Mouse (Mus musculus) limb, embryonic 11.5 days (tissue): Measurements from ENCODE around the gene Bsdc1. TPM values are rescaled to one million over a fixed set of nuclear protein-coding genes. Genes with fewer than 3 reads are reported as not detected.

Experiments used
- ATAC-seq: fragments of 200-750 bp; cut with Nextera tagmentation; 2 replicates; pipeline ENCODE4 v1.8.0; 2017; ENCODE audit warnings: low read depth; ENCODE audit not compliant: insufficient number of reproducible peaks, low FRiP score, low TSS enrichment
- DNase-seq: peaks from one replicate; pipeline ENCODE4 v3.0.0-alpha.2; 2015; ENCODE audit warnings: low spot score
- H3K27ac ChIP-seq: fragments of 300-500 bp; sonication (generic); replicated peaks from 2 replicates; pipeline ENCODE4 v1.5.1; 2014; ENCODE audit warnings: low read depth, mild to moderate bottlenecking, low read length
- H3K27me3 ChIP-seq: fragments of 300-500 bp; sonication (generic); 2 replicates; pipeline ENCODE4 v1.6.1; 2014; ENCODE audit warnings: mild to moderate bottlenecking, low read length, mixed read lengths; ENCODE audit not compliant: control insufficient read depth, insufficient read depth
- H3K36me3 ChIP-seq: fragments of 300-500 bp; sonication (generic); 2 replicates; pipeline ENCODE4 v1.6.1; 2014; ENCODE audit warnings: mild to moderate bottlenecking, low read length, moderate library complexity, mixed read lengths; ENCODE audit not compliant: control insufficient read depth, insufficient read depth
- H3K4me1 ChIP-seq: fragments of 300-500 bp; sonication (generic); 2 replicates; pipeline ENCODE4 v1.6.1; 2014; ENCODE audit warnings: low read length, mixed read lengths; ENCODE audit not compliant: control insufficient read depth, insufficient read depth
- H3K4me2 ChIP-seq: fragments of 300-500 bp; sonication (generic); 2 replicates; pipeline ENCODE4 v1.6.1; 2014; ENCODE audit warnings: low read depth, mild to moderate bottlenecking, moderate library complexity; ENCODE audit not compliant: severe bottlenecking
- H3K4me3 ChIP-seq: fragments of 300-500 bp; sonication (generic); 2 replicates; pipeline ENCODE4 v1.5.1; 2014; ENCODE audit warnings: low read depth, low read length
- H3K9ac ChIP-seq: fragments of 300-500 bp; sonication (generic); 2 replicates; pipeline ENCODE4 v1.6.1; 2014; ENCODE audit warnings: mild to moderate bottlenecking, low read length
- H3K9me3 ChIP-seq: fragments of 300-500 bp; sonication (generic); 2 replicates; pipeline ENCODE4 v1.6.1; 2016; ENCODE audit warnings: low read length; ENCODE audit not compliant: control insufficient read depth
- WGBS: fragments of 180-500 bp; shearing (Covaris S2); extraction: QIAGEN DNeasy Blood & Tissue Kit; methylation state at CpG from one replicate; pipeline ENCODE4 v1.1.7; 2014; 5-methylcytosine and 5-hydroxymethylcytosine counted together
- polyA plus RNA-seq: library from polyadenylated mRNA; unstranded; fragments of >200 nt; fragmentation: Nextera tagmentation; extraction: Ambion mirVana; gene quantifications from 2 replicates; pipeline ENCODE4 v1.2.1, GENCODE M21; 2014

Gene Bsdc1
- polyA plus RNA-seq, 1 experiment from 2014 or later = 23.8 TPM

- Histone ChIP-seq H3K36me3 (peaks cover 11% of the 10 kb centered on the region; the same call in 1 of the 2 replicates), H3K9ac (no peak overlapping the region), H3K9me3 (no peaks in the 10 kb centered on the region), H3K27me3 (no peaks in the 10 kb centered on the region), H3K27ac (no peak overlapping the region), H3K4me1 (peaks cover 3% of the 10 kb centered on the region; the same call in 1 of the 2 replicates), H3K4me2 (no peak overlapping the region), H3K4me3 (no peak overlapping the region)
- ATAC-seq (no peak), DNase-seq (no peak)
- 88% methylated on average over 24 of the region's 24 CpGs for WGBS
Measured at GRCm38 (mm10) chr4:129463097-129464059, 2.0 kb downstream of the Bsdc1 start.

DNA sequence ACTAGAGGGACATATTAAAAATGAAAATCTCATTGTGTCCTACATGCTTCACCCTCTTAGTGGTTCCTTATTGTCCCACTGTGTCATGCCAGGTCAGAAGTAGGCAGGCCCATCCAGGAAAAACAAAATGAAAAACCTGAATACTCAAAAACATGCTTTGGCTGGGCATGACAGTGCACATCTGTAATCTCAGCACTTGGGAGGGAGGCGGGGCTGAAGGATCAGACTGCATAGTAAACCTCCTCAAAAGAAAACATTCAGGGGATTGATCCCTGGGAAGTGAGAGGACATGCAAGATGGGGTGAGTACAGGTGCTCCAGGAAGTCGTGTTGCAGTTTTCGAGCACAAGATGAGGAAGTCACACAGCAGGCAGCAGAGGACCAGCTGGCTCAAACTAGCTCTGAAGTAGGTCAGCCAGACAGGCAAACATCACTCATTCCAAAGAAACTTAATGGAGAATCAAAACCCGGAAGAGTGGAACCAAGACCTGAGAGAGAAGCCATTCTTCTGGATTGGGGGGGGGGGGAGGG is 3.0 kb downstream of the Bsdc1 start:
- no peak for DNase-seq
- H3K27ac ChIP-seq = no peak overlapping the region
- H3K9me3 ChIP-seq = no peaks in the 10 kb centered on the region
- no peak for ATAC-seq
- H3K4me1 ChIP-seq = peaks cover 3% of the 10 kb centered on the region; the same call in 1 of the 2 replicates
- H3K9ac ChIP-seq = no peak overlapping the region
- H3K4me3 ChIP-seq = no peak overlapping the region
- peaks cover 13% of the 10 kb centered on the region; the same call in 1 of the 2 replicates for H3K36me3 ChIP-seq
- 89% methylated on average over 4 of the region's 4 CpGs for WGBS
- H3K4me2 ChIP-seq = no peak overlapping the region
- H3K27me3 ChIP-seq = no peaks in the 10 kb centered on the region

DNA sequence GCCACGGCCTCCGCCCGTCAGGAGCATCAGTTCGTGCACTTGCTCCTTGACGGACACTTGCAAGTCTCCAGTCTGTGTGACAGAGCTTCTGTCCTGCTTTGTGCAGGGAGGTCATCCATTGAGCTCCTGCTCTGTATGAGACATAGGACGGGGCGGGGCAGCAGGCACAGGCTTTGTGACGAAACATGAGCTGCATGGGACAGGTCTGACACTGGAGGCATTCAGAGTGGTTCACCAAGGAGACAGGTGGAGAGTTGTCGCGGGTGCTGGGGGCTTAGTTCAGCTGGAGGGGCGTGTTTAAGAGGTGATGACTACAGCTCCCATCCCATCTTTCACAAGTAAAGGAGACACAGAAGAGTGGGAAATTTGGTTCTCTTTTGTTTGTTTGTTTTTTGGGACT is 14.7 kb downstream of the Bsdc1 start:
- Histone ChIP-seq H3K4me2 (no peak overlapping the region), H3K27me3 (no peaks in the 10 kb centered on the region), H3K4me3 (no peak overlapping the region), H3K4me1 (no peaks in the 10 kb centered on the region), H3K27ac (no peak overlapping the region), H3K9me3 (no peaks in the 10 kb centered on the region), H3K9ac (no peak overlapping the region), H3K36me3 (peaks cover 26% of the 10 kb centered on the region)
- ATAC-seq (no peak), DNase-seq (no peak)
- WGBS = 92% methylated on average over 11 of the region's 11 CpGs

DNA sequence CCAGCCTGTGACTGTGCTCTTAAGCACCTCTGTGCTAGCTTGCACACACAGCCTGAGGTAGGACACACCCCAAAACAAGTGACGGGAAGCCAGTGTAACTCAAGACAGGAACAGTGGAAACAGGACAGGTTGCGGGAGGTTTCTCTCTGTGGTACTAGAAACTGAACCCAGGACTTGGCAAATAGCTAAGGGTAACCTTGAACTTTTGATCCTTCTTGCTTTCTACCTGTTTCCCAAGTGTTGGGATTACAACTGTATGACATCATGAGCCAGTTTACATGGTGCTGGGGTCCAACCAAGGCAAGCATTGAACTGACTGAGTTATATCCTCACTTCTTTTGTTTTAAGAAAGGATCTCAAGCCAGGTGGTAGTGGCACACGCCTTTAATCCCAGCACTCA is 18.5 kb downstream of the Bsdc1 start:
- no peak overlapping the region for H3K9ac ChIP-seq
- no peak overlapping the region for H3K27ac ChIP-seq
- WGBS = 89% methylated on average over 3 of the region's 3 CpGs
- DNase-seq (no peak), ATAC-seq (no peak)
- no peaks in the 10 kb centered on the region for H3K9me3 ChIP-seq
- peaks cover 13% of the 10 kb centered on the region for H3K36me3 ChIP-seq
- H3K4me3 ChIP-seq = no peak overlapping the region
- no peaks in the 10 kb centered on the region for H3K4me1 ChIP-seq
- no peaks in the 10 kb centered on the region for H3K27me3 ChIP-seq
- H3K4me2 ChIP-seq = no peak overlapping the region

DNA sequence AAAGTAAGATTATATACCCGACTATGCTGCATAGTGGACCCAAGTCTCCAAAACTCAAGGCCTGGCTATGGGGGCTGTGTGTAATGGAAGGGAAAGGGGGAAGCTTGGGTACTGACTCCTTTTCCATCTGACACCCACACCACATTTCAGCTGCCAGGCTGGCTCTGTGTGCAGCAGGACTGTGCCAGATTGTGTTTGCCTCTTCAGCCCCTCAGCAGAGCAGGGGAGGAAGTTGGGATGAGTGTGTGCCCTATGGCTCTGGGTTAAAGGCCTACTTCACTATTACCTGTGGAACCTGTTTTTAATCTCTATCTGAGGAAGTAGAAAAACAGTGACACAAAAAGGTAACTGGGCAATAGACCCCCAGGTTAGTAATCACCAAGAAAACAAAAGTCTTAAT is 19.7 kb downstream of the Bsdc1 start:
- H3K9me3 ChIP-seq = no peaks in the 10 kb centered on the region
- H3K9ac ChIP-seq = no peak overlapping the region
- H3K27ac ChIP-seq = no peak overlapping the region
- peaks cover 12% of the 10 kb centered on the region for H3K36me3 ChIP-seq
- no peaks in the 10 kb centered on the region for H3K4me1 ChIP-seq
- 92% methylated on average over 1 of the region's 1 CpGs for WGBS
- H3K27me3 ChIP-seq = no peaks in the 10 kb centered on the region
- no peak overlapping the region for H3K4me3 ChIP-seq
- no peak for DNase-seq
- H3K4me2 ChIP-seq = no peak overlapping the region
- ATAC-seq = no peak

- Histone ChIP-seq H3K9me3 (no peaks in the 10 kb centered on the region), H3K4me1 (peaks cover 10% of the 10 kb centered on the region), H3K27me3 (peaks cover 19% of the 10 kb centered on the region), H3K36me3 (peaks cover 5% of the 10 kb centered on the region; the same call in 1 of the 2 replicates), H3K27ac (no peak within 1 kb of the TSS), H3K4me3 (peak within 1 kb of the TSS; percentile 28), H3K9ac (peak within 1 kb of the TSS; percentile 23; the same call in 1 of the 2 replicates), H3K4me2 (peak within 1 kb of the TSS; percentile 57)
- ATAC-seq = 0 out of 2 replicates have a peak, but pooled peaks have one; percentile 48
- 3% methylated on average over 68 of the region's 70 CpGs for WGBS
- DNase-seq = peak; percentile 56
Measured at GRCm38 (mm10) chr4:129490972-129491880, 29.8 kb downstream of the Bsdc1 start, which contains the start of the genes Tssk3 and Fam229a. Gene Tssk3, minus strand, starts transcription at chr4:129491022. Gene Fam229a, plus strand, starts transcription at chr4:129491190.

DNA sequence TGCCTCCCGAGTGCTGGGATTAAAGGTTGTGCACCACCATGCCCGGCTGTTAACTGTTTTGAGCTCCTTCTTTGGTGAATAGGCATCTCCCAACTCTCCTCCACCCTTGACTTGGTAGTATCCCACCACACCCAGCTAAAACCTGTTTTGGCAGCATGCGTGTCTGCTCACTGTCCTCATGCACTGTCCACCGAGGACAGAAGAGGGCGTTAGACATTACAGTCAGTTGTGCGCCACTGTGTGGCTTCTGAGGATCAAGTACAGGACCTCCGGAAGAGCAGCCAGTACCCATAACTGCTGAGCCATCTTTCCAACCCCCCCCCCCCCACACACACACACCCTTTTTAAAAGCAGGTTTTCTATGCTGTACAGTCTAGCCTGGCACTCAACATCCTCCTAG is 33.3 kb downstream of the Bsdc1 start:
- no peak for DNase-seq
- H3K27me3 ChIP-seq = peaks cover 19% of the 10 kb centered on the region
- H3K9me3 ChIP-seq = no peaks in the 10 kb centered on the region
- H3K9ac ChIP-seq = no peak overlapping the region
- H3K27ac ChIP-seq = no peak overlapping the region
- no peak overlapping the region for H3K4me2 ChIP-seq
- no peak overlapping the region for H3K4me3 ChIP-seq
- H3K36me3 ChIP-seq = no peaks in the 10 kb centered on the region
- 66% methylated on average over 6 of the region's 7 CpGs for WGBS
- peaks cover 14% of the 10 kb centered on the region for H3K4me1 ChIP-seq
- no peak for ATAC-seq
